Mouse (Mus musculus) thymus, postnatal 14 days (tissue): ENCODE measurements around the gene Mecr.

ENCODE experiments used
- DNase-seq: peaks from one replicate; pipeline ENCODE4 v3.0.0; 2021

Gene Mecr

DNA sequence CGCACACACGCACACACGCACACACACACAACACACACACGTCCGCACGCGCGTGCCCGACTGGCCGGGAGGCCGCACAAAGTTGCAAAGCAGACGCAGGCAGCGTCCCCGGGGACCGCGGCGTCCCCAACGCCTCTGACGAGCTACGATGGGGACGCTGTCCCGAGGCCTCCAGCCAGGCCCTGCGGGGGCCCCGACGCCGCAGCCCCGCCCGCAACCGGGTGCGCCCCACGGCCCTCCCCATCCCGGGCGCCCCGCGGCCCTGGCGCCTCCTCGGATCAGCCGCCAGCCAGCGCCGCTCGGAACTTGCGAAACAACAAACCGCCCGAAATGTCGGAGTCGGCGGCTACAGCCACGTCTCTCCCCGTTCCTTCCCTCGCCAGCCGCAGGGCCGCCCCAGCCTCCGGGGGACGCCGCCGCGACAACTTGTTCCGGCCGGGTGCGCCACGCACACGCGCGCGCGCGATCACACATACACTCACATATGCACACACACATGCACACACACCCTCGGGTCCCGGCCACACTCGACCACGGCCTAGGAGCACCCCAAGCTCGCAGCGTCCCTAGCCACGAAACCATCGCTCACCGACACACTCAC, 6.3 kb upstream of the Mecr start:
- peak; percentile 30 for DNase-seq

DNA sequence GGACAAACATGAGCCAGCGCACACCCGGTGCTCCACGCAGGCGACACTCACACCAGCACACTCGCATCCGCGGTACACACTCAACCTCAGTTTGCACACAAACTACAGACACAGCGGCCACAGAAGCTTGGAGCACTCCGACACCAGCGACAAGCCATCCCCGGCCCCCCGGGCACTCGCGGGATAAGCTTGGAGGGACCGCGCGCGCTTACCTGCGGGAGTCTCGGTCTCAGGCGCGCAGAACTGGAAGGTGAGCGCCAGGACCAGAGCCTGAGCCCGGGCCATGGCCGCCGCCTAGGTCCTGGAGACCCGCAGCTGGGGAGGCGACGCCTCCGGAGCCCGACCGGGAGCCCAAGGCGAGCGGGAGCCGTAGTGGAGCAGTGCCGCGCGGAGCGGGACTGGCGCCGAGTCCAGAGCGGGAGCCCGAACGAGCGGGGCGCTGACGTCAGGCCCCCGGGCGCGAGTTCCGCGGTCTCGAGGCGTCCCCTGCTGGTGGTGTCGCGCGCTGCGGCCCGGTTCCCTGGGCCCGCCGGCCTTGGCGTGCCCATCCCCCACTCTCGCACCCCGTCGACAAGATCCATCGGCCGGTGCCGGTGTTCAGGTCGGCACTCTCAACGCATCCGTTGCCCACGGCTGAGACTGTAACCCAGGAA, 5.3 kb upstream of the Mecr start, which contains the start of gene Ptpru:
TSS of gene Ptpru (minus strand) at position 417 of the 653 bp plus-strand sequence.
- peak; percentile 89 for DNase-seq

DNA sequence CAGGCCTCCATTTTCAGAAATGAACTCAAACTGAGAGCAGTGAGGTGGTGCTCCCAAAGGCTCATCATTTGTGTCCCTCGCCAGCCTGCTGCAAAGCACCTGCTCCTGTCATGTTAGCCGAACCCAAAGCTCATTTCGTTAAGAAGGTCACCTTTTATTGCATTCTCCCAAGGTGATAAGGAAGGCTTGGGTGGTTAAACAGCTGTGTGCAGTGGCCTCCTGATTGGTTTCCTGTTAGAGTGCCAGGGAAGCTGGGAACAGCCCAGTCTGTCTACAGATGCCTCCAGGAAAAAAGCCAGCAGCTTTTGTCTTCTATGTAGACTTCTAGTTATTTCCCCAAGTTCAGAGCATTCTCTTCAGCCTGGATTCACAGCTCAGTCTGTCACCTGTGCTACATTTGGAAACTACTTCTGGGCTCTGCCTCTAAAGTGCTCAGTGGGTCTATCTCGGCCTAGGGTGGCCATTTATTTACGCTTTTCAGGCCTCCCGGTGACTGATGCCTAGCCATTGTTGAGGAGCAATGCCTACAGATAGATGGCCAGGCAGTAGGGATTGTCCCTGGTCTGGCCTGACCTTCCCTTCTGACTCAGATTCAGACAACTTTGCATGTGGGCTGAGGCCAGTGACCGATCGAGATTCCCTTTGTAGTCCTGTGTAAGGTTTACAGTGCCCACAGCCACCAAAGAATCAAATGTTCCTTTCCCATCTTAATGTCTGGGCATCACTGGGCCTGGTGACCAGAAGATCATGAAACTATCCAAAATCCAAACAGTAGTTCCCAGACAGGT, 2.9 kb downstream of the Mecr start:
- no peak for DNase-seq

DNA sequence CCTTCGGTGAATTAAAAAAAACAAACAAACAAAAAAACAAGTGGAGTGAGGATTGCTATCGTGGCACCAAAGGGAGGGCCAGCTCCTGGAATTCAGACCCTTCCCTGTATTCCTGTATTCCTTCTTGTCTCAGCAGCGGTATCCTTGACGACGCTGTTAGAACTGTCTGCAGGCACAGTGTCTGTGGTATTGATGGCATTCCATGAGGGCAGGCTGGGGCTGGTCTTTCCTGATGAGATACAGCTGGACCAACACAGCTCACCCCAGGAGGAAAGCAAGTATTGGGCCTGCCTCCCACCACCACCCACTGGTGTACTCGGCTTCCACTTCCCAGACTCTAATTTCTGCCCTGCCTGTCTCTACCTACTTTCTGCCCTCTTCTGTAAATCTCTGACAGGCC, 4.8 kb downstream of the Mecr start:
- no peak for DNase-seq

DNA sequence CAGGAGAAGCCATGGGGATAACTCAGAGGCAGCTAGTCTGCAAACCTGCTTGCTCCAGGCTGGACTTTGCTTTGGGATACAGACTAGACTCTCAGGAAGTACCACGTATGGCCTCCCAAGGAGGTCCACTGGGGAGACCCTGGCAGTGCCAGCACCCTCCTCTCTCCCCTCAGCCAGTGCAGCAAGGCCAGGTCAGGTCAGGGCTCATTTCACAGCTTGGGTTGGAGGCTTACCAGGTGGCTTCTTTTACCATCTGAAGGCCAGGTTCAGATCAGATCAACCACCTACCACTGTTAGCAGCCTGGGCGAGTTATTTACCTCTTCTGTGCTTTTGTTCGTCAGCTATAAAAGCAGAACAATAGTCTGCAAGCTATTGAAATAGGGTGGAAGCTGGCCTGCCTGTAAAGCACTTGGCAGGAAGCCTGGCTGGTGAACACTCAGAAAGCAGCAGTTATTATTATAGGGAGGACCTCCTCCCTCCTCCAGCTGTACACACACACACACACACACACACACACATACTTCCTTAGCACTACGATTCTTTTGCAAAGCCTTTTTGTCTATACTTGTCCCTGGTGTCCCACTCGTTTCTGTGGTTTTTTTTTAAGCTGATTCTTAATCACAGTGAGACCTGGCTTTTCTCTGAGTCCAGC, 6.8 kb downstream of the Mecr start:
- no peak for DNase-seq

DNA sequence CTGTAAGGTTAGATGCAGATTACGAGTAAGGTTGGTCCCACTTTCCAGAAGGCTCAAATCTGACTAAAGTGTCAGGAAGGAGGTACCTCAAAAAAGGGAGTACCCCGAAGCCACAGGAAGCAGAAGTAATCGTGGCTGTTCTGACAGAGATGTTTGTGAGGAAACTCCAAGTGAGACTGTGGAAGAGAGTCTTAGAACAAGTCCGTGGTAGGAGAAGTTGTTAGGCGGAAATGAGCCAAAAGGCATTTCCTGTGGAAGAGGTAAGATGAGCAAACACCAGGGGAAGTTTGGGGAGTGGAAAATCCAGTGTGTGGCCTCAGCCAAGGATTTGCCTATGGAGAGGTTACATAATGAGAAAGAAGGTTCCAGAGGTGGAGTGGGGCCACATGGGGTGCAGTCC, 11.7 kb downstream of the Mecr start:
- no peak for DNase-seq

DNA sequence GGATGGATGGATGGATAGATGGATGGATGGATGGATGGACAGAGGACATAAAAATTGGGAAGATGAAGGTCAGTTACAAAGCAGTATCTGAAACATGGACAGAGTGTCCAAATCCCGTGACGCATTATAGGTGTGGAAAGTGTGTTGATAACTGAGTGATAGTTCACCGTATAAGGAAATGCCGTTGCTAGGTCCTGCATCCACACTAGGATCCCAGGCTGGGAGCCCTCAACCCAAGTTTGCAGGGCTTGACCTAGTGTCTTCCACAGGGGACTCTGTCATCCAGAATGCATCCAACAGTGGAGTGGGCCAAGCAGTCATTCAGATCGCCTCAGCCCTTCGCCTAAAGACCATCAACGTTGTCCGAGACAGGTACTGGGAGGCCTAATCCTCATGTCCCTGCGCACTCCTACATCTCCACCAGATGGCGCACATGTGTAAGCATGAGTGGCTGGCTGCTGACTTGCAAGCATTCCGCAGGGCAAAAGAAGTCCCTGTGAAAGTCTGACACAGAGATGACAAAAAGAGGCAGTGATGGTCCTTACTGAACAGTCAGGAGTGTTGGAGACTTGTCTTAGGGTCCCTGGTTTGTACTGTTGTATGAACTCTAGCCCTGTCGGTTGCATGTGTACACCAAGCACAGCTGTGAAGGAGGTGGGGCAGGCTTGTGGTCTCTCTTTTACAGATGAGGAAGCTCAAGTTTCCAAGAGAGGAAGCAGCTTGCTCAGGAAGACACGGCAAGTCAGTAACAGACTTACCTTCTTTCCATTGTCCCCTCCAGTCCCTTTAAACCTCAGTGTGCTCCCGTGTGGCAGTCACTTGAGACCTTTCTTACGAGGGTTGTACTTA, 17.4 kb downstream of the Mecr start:
- peak; percentile 86 for DNase-seq

DNA sequence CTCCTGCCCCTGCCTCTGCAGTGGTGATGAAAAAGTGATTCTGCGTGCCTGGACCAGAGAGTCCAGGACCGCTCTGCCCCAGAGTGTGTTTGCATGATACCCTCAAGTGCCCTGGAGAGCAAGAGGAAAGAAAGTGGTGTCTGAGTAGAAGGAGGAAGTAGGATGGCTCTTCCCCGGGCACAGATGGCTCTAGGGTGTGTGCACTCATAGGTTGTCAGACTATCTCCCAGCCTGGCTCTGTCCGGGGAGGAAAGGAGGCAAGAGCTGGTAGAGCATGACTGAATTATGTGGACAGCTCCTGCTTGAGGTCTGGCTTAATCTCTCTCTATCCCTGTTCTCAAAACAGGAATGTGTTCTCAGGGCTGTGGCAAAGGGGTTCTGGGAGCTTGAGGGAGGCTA, 18.1 kb downstream of the Mecr start:
- peak; percentile 21 for DNase-seq

DNA sequence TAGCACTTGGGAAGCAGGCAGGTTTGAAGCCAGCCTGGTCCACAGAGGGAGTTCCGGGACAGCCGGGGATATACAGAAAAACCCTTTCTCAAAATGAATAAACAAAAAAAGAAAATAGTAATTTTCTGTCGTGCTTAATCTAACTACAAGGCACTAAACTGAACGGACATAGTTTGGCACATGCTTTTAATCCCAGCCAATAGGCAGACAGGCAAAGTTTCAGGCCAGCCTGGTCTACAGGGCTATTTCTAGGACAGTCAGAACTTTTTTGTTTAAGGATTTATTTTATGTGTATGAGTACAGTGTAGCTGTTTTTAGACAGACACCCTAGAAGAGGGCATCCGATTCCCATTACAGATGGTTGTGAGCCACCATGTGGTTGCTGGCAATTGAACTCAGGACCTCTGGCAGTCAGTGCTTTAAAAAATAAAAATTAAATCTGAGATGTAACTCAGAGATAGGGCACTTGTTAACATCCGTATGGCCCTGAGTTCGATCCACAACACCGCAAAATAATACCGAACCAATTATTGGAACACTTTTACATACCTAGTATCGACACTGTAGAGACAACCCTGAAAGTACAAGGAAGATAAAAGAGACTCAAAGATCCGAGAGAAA, 29.5 kb downstream of the Mecr start:
- peak; percentile 17 for DNase-seq

DNA sequence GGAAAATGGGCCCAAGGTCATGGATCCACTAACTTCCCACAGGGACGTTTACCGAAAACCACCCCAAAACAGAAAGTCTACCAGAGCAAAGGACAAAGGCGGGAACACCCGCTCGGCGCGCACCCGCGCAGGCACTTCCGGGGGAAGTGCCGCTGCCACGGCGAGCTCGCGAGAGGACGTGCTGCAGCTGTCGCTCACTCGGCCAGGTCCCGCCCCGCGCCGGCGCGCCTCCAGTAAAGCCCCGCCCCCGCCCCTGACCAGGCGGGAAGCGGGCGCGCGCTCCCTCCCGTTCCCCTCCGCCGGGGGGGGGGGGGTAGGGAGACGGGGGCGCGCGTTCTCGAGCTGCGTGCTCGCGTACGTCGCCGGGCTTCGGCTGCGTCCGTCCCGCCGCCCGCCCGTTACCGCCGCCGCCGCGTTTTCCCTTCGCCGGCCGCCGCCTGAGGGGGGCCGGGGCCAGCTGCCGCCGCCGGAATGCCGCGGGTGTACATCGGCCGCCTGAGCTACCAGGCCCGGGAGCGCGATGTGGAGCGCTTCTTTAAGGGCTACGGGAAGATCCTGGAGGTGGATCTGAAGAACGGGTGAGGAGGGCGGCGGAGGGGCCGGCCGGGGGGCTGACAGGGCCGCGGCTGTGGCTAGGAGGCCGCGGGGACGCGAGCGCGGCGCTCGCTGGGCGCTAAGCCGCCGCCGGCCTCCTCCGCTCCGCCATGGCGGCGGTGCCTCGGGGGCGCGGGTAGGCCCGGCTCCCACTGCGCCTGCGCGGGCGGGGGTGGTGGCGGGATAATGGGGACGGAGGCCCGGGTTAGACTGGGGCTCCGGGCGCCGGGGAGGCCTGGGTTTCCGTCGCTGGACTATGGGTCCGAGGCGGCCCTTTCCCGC, 30.3 kb downstream of the Mecr start, which contains the start of gene Srsf4:
TSS of gene Srsf4 (plus strand) at position 325 of the 876 bp plus-strand sequence.
- DNase-seq, result peak; percentile 96

DNA sequence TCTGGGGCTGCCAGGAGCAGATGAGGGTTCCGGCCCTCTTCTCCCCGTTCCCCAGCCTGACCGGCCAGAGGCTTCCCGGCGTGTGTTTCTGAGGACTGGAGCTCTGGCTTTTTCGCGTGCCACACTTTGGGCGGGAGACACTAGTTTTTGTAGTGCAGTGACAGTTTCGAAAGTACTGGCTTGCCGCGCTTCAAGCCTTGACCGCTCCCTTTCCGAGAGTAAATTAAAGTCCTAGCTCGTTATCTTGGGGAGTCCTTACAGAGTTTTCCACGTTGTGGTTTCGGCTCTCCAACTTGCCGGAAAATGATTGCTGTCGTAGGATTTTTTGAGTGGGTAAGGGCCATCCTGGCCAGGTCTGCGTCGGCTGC, 30.9 kb downstream of the Mecr start:
- no peak for DNase-seq

DNA sequence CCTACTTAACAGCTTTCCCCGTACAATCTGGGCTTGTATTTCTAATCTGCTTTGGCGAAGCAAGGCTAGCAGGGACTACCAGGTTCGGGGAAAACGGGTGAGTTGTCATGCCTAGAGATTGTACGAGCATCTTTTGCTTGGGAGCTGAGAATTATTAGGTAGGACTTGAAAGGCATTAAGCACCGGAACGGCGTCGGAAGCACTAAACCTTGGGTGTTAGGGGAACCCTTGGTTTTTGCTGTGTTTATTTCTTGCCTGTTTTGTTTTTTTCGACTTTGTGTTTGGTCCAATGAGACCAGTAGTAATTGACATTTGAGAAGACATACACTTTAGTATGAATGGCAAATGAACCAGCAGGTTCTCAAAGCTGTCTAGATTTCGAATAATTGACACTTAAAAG, 31.3 kb downstream of the Mecr start:
- no peak for DNase-seq

DNA sequence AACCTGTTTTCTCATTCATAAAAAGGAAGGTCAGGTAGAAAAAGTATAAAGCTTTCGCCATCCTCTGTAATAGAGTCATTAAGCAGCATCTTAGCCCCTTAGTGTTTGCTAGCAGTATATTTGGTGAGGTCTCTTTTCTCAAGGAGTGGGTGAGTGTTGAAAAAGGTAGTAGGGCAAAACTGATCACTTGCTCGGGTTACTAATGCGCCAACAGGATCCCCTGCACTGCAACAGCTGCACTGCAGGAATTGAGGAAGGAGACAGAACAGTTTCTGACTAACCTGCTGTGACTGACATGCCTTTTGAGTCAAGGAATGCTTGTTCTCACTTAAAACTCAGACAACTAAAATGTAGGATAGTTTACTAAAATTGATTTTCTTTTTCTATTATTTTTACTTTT, 32.0 kb downstream of the Mecr start:
- no peak for DNase-seq

DNA sequence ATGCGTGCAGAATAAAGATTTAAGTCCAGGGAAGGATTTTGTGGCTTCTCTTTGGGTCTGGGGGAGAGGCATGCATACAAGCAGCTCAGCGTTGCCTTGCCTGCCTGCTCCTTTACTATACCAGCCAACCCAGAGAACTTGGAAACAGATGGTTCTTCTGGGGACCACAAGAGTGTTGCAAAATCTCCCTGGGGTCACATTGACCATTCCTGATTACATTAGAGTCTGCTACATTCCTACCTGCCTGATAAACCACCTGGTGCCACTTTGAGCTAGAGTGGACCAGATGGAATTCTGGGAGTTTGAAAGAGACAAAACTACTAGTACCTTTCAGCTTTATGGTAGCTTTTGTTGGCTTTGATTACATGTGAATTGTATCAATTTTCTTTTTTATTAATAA, 33.6 kb downstream of the Mecr start:
- no peak for DNase-seq

DNA sequence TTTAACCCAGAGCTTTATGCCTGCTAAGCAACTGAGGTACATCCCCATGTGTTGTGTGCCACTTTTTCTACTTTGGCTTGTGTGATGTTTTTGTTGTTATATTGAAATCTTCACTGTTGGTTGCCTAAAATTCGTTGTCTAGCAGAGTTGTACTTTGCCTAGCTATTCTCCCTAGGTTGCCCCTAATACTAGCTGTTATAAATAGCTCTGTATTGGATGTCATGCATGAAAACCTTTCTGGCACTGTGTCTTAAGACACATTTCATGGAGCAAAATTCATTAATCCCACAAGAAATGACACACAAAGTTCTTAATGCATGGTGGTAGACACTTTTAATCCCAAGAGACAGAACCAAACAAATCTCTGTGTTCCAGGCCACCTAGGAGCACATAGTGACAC, 36.4 kb downstream of the Mecr start:
- DNase-seq, result no peak

DNA sequence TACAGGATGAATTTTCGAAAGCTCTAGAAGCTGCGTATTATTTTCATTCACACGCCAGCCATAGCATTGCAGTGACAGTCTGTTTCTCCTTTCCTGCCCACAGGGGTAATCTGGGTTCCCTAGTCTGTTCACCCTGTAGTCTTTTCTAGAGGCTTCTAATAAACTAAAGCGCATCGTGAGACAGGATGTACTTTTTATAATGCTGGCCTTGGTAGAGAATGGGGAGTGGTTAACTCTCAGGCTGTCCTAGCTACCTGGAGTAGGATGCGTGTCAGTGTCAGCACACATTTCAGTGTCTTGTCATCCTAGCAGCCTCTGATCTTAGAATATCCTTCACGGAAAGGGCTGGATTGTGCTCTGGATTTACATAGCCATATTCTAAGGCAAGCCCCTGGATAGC, 38.0 kb downstream of the Mecr start:
- no peak for DNase-seq

DNA sequence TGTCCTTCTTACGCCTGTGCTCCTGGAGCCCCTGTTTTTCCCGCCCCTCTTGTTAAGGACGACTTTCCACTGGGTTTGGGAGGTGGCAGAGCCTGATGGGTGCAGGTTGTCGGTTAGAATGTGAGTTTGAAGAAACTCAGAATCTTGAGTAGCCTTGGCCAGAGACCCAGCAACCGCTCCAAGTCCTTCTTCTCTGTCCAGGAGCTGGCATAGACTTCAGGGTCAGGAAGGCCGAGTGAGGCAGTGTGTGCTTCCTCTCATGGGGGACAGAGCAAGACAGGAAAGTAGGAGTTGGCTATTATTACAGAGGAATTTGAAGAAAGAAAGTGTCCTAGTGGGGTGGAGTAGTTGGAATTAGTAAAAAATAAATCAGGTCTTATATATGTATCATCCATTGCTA, 40.3 kb downstream of the Mecr start:
- DNase-seq, result no peak

DNA sequence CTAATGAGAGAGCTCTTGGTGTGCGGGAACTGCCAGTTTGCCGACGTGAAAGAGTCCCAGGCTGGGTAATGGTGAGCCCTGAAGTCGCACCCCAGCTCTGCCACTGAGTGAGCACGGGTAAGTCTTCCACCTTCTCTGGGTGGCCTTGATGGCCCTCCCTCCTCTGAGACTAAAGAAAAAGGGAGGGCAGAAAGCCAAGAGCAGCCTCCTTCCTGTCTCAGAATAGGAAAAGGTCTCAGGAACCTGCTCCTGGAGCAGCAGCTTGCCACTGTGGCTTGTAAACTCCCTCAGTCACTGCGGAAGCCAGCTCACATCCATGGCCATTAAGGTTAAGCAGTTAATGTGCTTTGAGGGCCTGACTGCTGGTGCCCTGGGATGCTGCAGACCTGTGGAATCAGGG, 42.1 kb downstream of the Mecr start:
- DNase-seq, result no peak

DNA sequence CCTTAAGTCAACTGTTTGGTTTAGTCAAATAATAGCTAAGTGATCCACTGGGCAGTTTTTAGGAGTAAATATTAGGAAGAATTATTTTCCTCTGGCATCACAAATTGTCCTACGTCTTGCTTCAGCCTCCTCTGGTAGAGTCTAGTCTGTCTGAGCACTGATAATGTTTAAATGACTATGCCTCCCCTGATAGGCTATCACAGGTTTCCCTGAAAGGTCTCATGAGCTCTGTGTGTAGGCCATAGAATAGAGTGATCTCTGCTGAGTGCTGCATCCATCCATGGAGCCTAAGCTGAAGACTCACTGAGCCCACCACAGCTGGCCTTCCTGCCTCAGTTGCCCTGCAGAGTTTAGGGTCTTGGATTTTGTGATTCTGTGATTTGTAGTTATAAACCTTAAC, 45.3 kb downstream of the Mecr start:
- DNase-seq, result no peak

DNA sequence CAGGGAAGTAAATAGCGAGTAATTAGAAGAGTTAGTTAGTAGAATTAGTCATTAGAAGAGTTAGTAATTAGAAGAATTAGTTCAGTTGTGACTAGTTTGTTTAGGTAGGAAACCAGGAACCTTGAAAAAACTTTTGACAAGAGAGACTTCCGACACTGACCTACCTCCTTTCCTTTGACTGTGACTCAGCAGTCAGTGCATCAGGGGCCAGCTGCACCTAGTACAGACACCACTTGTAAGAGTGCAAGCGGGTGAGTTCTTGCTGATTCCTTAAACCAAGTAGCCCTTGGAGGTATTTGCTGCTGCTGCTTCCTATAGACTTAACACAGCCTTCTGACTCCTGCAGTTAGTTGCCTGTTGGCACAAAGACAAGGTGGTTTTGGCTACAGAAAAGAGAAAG, 47.4 kb downstream of the Mecr start:
- DNase-seq, result no peak

DNA sequence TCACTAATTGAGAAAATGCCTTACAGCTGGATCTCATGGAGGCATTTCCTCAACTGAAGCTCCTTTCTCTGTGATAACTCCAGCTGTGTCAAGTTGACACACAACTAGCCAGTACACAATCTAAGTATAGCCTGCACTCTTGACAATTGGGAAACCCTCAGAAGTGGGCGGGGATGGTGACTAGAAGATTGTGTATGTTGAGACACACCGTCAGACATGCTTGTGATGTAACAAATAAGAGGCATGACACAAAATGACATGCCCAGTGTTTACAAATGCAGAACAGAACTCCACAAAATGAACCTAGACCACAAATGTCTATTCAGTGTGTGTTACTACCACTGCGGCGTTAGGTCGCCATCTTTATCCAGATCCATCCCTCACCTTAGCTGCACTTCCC, 53.8 kb downstream of the Mecr start:
- no peak for DNase-seq
